Mouse (Mus musculus): ENCODE results near the gene Rab21.

Gene Rab21

DNA sequence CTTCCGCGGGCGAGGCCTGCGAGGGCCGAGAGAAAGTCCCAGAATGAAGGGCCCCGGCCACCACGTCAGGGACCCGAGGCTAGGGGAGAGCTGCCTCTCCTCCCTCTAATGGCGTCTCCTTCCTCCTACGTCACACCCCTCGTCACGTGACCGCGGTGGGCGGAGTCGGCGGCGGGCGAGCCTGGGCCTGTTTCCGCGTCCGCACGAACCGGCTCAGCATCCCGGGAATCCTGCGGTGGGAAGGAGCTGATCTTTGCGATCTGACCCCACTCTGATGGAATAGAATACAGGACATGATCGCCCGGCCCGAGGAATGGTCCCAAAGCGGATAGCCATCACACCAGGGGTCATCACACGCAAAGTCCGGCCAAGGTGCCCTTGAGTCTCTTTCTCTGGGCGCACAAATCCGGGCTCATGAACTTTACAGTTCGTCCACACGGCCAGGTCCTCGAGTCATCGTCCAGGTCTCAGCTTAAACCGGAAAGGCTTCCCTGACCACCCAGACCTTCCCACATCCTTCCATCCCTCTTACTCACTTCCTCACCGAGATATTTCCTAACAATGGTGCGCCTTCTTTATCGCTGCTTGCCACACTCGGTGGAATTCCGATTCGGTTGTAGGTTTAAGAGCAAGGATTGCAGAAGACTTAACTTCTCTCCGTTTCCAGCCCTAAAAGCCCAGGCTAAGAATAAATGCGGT lies at the start of gene Rab21:
Rab21 (minus strand) TSS at position 122 of the 699 bp plus-strand sequence.
- peak; percentile 98 to 99 for DNase-seq (ENCODE audit: low spot score in 2 of 2)

DNA sequence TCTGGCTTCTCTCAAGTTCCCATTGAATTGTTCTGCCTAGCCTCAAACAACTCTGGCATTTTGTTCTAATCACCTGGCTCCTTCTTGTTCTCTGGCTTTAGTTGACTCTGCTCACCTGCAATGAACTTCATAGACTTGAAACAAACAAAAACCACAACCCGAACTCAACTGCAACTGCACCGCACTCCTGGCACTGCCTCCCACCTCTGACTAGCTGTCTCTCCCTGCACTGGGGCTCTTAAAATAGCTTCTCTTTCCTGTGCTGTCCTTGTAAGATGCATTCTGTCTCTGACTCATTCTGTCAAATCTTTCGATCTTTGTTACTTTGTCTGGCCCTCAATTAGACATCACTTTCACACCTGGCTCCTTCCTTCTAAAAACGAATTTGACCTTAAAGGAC lies 47.8 kb upstream of the Rab21 start:
- no peak for DNase-seq (ENCODE audit: low spot score in 2 of 2)

DNA sequence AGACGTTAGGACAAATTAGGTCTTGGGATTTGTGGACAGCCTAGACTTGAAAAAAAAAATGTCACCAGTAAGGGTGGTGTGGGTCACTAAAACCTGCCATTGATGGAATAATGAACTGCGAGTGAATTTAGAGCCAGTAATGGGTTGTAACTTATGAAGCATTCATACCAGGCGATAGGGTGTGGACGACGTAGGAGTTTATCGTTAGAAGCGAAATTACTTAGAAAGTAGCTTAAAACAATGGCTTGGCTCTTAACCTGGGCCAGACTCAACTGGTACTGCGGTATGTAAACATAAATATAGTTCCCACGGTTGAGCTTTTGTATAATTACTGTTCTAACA lies 47.2 kb upstream of the Rab21 start:
- no peak for DNase-seq (ENCODE audit: low spot score in 2 of 2)

- peak; percentile 89 to 96 for DNase-seq (ENCODE audit: low spot score in 2 of 2)
These were observed 46.6 kb upstream of the Rab21 start, which contains the start of gene Tmem19 for GRCm38 (mm10) chr10:115361840-115362622. Gene Tmem19 (minus strand): TSS chr10:115362501.

DNA sequence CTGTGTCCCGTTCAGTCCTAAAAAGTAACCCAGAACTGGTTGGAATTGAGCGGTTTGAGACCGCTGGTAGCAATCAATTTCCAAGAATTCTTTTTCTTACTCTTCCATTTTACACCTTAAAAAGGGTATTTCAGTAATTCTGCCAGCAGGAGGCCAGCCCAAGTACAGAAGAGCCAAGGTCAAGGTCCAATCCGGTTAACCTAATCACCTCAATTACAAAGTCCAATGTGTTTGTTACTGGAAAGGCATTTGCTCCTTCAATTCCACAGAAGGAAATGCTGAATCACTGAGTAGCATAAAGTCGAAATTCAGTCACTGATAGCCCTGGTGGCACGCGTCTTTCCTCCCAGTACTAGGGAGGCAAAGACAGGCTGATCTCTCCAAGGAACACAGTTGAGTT lies 43.7 kb upstream of the Rab21 start:
- no peak for DNase-seq (ENCODE audit: low spot score in 2 of 2)

- DNase-seq (ENCODE audit: low spot score in 2 of 2): no peak
These were observed 43.0 kb upstream of the Rab21 start for GRCm38 (mm10) chr10:115358216-115358919.

GRCm38 (mm10) chr10:115356106-115356505 lies 40.7 kb upstream of the Rab21 start:
- DNase-seq (ENCODE audit: low spot score in 2 of 2): no peak

GRCm38 (mm10) chr10:115355016-115355415 lies 39.6 kb upstream of the Rab21 start:
- no peak for DNase-seq (ENCODE audit: low spot score in 2 of 2)

DNA sequence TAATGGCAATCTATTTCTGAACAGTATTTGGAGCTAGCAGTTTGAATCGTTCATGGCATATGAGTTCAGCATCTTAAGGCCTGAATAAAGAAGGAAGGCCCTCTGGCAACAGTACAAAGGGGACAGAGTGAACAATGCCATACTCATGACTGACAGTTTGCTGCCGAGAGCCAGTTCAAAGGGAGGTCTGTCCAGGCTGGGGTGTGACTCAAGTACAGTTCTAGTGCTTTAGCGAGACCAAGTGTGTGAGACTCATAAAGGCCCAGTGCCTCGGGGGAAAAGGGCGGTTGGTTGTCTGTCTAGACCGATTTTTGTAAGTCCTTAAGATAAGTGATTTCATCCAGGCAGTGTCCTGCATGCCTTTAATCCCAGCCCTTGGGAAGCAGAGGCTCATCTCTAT lies 39.2 kb upstream of the Rab21 start:
- DNase-seq (ENCODE audit: low spot score in 2 of 2): no peak

GRCm38 (mm10) chr10:115350810-115351397 lies 35.5 kb upstream of the Rab21 start:
- no peak for DNase-seq (ENCODE audit: low spot score in 2 of 2)

DNA sequence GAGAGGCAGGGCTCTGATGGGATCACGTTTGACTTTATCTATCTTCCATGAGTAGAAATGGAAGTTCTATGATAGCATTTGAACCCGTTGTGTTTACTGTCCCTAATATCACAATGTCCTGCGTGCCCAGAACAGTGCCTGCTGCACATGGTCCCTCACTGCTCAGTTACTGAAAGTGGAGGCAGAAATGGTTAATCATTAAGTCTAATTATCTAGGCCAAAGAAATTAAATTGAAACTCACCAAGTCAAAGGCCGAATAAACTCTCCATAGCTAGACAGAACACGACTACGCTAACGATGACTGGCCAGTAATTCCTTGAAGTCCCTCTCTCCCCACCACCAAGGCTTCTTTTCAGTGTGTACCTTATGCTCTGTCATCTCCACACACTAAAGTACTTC lies 34.1 kb upstream of the Rab21 start:
- DNase-seq (ENCODE audit: low spot score in 2 of 2): no peak

- DNase-seq (ENCODE audit: low spot score in 2 of 2): no peak
These were observed 33.6 kb upstream of the Rab21 start for GRCm38 (mm10) chr10:115349029-115349428.

GRCm38 (mm10) chr10:115348131-115348530 lies 32.7 kb upstream of the Rab21 start:
- DNase-seq (ENCODE audit: low spot score in 2 of 2): no peak

DNA sequence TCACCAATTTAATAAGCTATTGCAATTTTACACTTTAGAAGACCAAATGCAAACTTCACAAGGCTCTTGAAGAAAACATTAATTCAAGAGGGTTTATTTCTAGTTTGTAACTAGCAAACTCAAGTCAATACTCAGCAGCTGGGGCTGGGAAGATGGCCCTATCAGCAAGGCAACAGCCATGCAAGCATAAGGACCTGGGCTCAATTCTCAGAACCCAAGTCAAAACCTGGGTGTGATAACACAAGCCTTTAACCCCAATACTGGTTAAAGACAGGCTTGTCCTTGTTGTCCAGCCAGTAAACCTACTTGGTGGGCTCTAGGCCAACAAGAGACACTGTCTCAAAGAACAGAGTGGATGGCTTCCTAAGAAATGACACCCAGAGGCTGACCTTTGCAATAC lies 31.1 kb upstream of the Rab21 start:
- DNase-seq (ENCODE audit: low spot score in 2 of 2): no peak

DNA sequence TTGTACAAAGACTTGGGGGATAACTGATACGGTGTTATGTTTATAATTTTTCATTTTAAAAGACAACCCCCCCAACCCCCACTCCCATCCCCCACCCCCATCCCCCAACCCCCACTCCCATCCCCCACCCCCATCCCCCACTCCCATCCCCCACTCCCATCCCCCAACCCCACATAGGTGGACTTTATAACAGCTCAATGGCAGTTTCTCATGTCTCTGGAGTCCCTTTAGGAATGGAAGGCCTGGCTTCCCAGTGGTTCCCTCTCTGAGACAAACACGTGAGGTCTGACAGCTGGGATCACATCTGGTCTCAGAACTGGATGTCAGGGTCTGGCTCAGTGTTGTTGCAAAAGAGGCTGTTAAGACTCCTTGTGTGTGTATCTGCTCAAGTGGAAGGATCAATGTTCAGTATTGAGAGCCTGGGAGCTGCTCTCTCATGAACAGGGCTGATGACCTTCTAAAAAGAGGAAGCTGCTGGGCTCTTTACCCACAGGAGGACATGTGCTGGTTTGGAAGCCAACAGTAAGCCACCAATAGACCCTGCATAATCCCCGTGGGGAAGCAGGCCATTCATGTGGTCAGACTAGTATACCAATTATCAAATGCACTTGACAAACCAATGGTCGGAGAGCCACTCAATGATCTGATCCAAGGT lies 27.5 kb upstream of the Rab21 start:
- DNase-seq (ENCODE audit: low spot score in 2 of 2): no peak

DNA sequence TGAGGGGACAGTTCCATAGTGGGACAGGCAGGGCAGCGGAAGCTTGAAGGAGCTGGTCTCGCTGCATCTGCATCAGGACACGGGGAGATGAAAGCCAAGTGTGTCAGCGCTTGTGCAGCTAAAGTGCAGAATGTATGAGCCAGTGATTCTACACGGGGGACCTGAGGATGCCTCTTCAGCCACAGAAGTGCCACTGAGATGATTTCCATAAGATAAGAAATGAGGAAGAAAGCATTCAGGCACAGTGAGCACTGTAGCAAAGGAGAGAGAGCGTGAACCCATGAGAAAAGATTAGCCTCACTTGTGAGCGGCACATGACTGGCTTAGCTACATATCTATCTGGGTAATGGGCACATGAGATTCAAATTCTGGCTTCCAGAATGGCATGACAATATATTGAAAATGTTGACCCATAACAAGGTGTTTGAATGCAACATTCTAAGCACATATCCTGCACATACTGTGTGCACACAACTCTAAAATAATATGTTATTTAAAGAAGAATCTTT lies 24.5 kb upstream of the Rab21 start:
- DNase-seq (ENCODE audit: low spot score in 2 of 2): no peak

DNA sequence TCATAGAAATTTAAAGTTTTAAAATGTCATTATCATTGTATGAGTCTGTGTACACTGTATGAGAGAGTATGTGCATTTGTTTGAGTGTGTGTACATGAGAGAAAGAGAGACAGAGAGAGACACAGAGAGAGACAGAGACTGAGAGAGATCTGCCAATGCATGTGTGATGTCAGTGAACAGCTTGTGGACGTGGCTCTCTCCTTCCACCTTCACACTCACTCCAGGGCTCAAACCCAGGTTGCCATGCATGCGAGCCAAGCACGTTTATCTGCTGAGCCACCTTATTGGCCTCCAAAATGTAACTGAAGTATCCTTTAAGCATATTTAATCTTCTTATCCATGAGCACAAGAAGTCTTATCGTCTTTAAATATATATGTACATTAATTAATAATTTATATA lies 21.5 kb upstream of the Rab21 start:
- DNase-seq (ENCODE audit: low spot score in 2 of 2): no peak

GRCm38 (mm10) chr10:115333528-115333927 lies 18.1 kb upstream of the Rab21 start:
- no peak for DNase-seq (ENCODE audit: low spot score in 2 of 2)

- no peak for DNase-seq (ENCODE audit: low spot score in 2 of 2)
These were observed 17.6 kb upstream of the Rab21 start for GRCm38 (mm10) chr10:115332997-115333396.

GRCm38 (mm10) chr10:115332420-115332952 lies 17.1 kb upstream of the Rab21 start:
- DNase-seq (ENCODE audit: low spot score in 2 of 2): peak in 1 of 2 experiments; percentile 18

GRCm38 (mm10) chr10:115329010-115329530 lies 13.7 kb upstream of the Rab21 start:
- no peak for DNase-seq (ENCODE audit: low spot score in 2 of 2)
